Comparison of ENCODE assay signal across 9 mouse cellular contexts in the genomic region with DNA sequence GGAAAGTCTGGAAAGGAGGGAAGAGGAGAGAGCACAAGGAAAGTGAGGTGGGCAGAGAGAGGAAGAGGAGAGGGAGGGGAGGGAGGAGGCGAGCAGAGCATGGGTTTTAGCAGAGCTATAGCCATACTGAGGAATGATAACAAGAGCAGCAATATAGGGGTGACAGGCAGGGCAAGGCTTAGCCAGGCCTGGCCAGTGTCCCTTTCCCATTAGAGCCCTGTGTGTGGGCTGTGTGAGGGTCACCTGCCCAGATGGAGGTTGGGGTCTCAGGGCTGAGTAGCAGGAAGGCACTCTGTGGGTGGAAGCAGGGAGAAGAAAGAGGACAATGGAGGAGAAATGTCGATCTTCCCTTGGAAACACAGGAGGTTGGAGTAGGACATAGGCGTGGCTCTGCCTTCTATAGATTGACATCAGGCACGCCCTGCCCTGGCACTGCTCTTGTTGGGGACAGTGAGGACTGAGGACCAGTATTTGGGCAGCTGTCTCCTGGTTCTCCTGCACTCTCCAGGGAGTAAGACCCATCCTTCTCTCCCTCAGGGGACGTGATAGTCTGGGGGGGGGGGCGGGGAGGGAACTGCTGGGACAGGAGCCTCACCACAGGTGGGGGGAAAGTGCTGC. TPM values are rescaled to one million over a fixed set of nuclear protein-coding genes. Genes with fewer than 3 reads are reported as not detected.
DNase-seq lines count a peak whose midpoint lies in the region; ATAC-seq lines count a peak whose summit lies in the region.
"Had no signal": no experiment of that assay in that cellular context is flagged by ENCODE, and none has a peak within 500 bp of the region (broad histone marks: within the 10 kb centered on the region; RNA-seq: fewer than 3 reads in every experiment).

No protein-coding gene starts in this region.

- H3K36me3 ChIP-seq in hindbrain, embryonic 15.5 days: peaks cover 3% of the 10 kb centered on the region; the same call in 1 of the 2 replicates
- H3K36me3 ChIP-seq in midbrain, embryonic 11.5 days (ENCODE audit: control insufficient read depth, insufficient read depth, low read length): no peaks in the 10 kb centered on the region

- peak overlapping the region; percentile 79 for H3K27ac ChIP-seq in hindbrain, embryonic 15.5 days (replicated peaks)
- no peak overlapping the region for H3K27ac ChIP-seq in midbrain, embryonic 11.5 days (ENCODE audit: low read depth, low read length)

- no peaks in the 10 kb centered on the region for H3K27me3 ChIP-seq in hindbrain, embryonic 15.5 days
- H3K27me3 ChIP-seq in midbrain, embryonic 11.5 days (ENCODE audit: control insufficient read depth, insufficient read depth, low read length): no peaks in the 10 kb centered on the region

- peak overlapping the region; percentile 76 for H3K9ac ChIP-seq in hindbrain, embryonic 15.5 days
- H3K9ac ChIP-seq in midbrain, embryonic 11.5 days (ENCODE audit: low read length): peak overlapping the region; percentile 65

- WGBS in hindbrain, embryonic 15.5 days: 13% methylated on average over 6 of the region's 6 CpGs
- 15% methylated on average over 6 of the region's 6 CpGs for WGBS in midbrain, embryonic 11.5 days

- peaks cover 28% of the 10 kb centered on the region for H3K4me1 ChIP-seq in hindbrain, embryonic 15.5 days (replicated peaks)
- H3K4me1 ChIP-seq in midbrain, embryonic 11.5 days (ENCODE audit: control insufficient read depth, insufficient read depth, low read length): peaks cover 11% of the 10 kb centered on the region

- H3K4me3 ChIP-seq in hindbrain, embryonic 15.5 days: peak overlapping the region; percentile 55
- H3K4me3 ChIP-seq in midbrain, embryonic 11.5 days (ENCODE audit: low read depth, low read length): peak overlapping the region; percentile 34

- peak; percentile 46 for DNase-seq in kidney, postnatal 10 days
- no peak for DNase-seq in kidney, adult 9 months
- DNase-seq in embryo, embryonic 11 days: peak; percentile 42
- peak; percentile 90 for DNase-seq in midbrain, embryonic 11.5 days (ENCODE audit: low spot score, missing footprints)
- DNase-seq in spleen, postnatal 36 days (ENCODE audit: low spot score in 2 of 2): no peak
- DNase-seq in kidney, adult 11 months: no peak

- peak; percentile 59 for ATAC-seq in hindbrain, embryonic 15.5 days (ENCODE audit: low FRiP score, low read depth)
- peak; percentile 68 for ATAC-seq in midbrain, embryonic 11.5 days (ENCODE audit: low FRiP score)
- no peak for ATAC-seq in monocyte, adult 5-6 weeks (replicated peaks; ENCODE audit: insufficient number of reproducible peaks, low FRiP score, low TSS enrichment, poor library complexity, severe bottlenecking)

- peak overlapping the region; percentile 87 for H3K4me2 ChIP-seq in hindbrain, embryonic 15.5 days
- peak overlapping the region; percentile 56 for H3K4me2 ChIP-seq in midbrain, embryonic 11.5 days

- H3K9me3 ChIP-seq in hindbrain, embryonic 15.5 days: no peaks in the 10 kb centered on the region
- no peaks in the 10 kb centered on the region for H3K9me3 ChIP-seq in midbrain, embryonic 11.5 days (ENCODE audit: control insufficient read depth, low read length)

RNA-seq across cellular contexts. Expression of a gene that starts 0.8 kb away (rescaled TPM):
- polyA plus RNA-seq in hindbrain, embryonic 15.5 days (2015; fragmentation: Nextera tagmentation; extraction: Ambion mirVana): 7.0 and 11.2 TPM in 2 replicates
- 2.7 and 3.7 TPM in 2 replicates for polyA plus RNA-seq in midbrain, embryonic 11.5 days (2014; fragmentation: Nextera tagmentation; extraction: Ambion mirVana)
- 0.29 to 0.32 TPM in 2 of 3 replicates, not detected in the other for total RNA-seq in monocyte, adult 5-6 weeks (2017)

RNA-seq across cellular contexts. Expression of a gene that starts 16.7 kb away (rescaled TPM):
- polyA plus RNA-seq in hindbrain, embryonic 15.5 days (2015; fragmentation: Nextera tagmentation; extraction: Ambion mirVana): not detected in 2 replicates
- polyA plus RNA-seq in midbrain, embryonic 11.5 days (2014; fragmentation: Nextera tagmentation; extraction: Ambion mirVana): not detected in 2 replicates
- not detected in 3 replicates for total RNA-seq in monocyte, adult 5-6 weeks (2017)
- total RNA-seq: left cerebral cortex, postnatal 25 days had no signal

RNA-seq across cellular contexts. Expression of a gene that starts 26.7 kb away (rescaled TPM):
- polyA plus RNA-seq in hindbrain, embryonic 15.5 days (2015; fragmentation: Nextera tagmentation; extraction: Ambion mirVana): 37.8 and 39.9 TPM in 2 replicates
- 11.2 and 13.0 TPM in 2 replicates for polyA plus RNA-seq in midbrain, embryonic 11.5 days (2014; fragmentation: Nextera tagmentation; extraction: Ambion mirVana)
- total RNA-seq in monocyte, adult 5-6 weeks (2017): 16.1 to 49.9 TPM (median 22.0 TPM) in 3 replicates

RNA-seq across cellular contexts. Expression of a gene that starts 39.2 kb away (rescaled TPM):
- polyA plus RNA-seq in hindbrain, embryonic 15.5 days (2015; fragmentation: Nextera tagmentation; extraction: Ambion mirVana): 7.2 and 7.7 TPM in 2 replicates
- polyA plus RNA-seq in midbrain, embryonic 11.5 days (2014; fragmentation: Nextera tagmentation; extraction: Ambion mirVana): 7.9 and 8.3 TPM in 2 replicates
- 9.3 to 24.7 TPM (median 20.9 TPM) in 3 replicates for total RNA-seq in monocyte, adult 5-6 weeks (2017)

RNA-seq across cellular contexts. Expression of a gene that starts 39.5 kb away (rescaled TPM):
- 78.4 and 80.3 TPM in 2 replicates for polyA plus RNA-seq in hindbrain, embryonic 15.5 days (2015; fragmentation: Nextera tagmentation; extraction: Ambion mirVana)
- polyA plus RNA-seq in midbrain, embryonic 11.5 days (2014; fragmentation: Nextera tagmentation; extraction: Ambion mirVana): 88.7 and 89.8 TPM in 2 replicates
- total RNA-seq in monocyte, adult 5-6 weeks (2017): 1.4 to 9.9 TPM (median 3.2 TPM) in 3 replicates

Comparison
In these comparisons a context has a peak if more than half of its experiments do, and no peak if none do; other contexts are left out.
1. DNase-seq: peak in kidney, postnatal 10 days (single experiment), embryo, embryonic 11 days (single experiment) and midbrain, embryonic 11.5 days (single experiment); none in kidney, adult 9 months (single experiment), spleen, postnatal 36 days (0 of 2) and kidney, adult 11 months (single experiment).